Mouse (Mus musculus) left cerebral cortex, postnatal 10 days (tissue): ENCODE results near the gene Abr. TPM values are rescaled to one million over a fixed set of nuclear protein-coding genes. Genes with fewer than 3 reads are reported as not detected.

ENCODE experiments used
- DNase-seq, 2 experiments: peaks; one replicate each; pipeline ENCODE4 v3.0.0; 2021 to 2022; ENCODE audit warnings: low spot score in 2 of 2, mixed read lengths in 1 of 2; ENCODE audit errors: extremely low spot score in 1 of 2
- intact Hi-C: fragments of 180-260 bp; cut with DNase I; formaldehyde crosslinking; loops from one replicate; pipeline ENCODE4 v1.15.1; 2025
- total RNA-seq, 2 experiments: library from RNA; stranded (reverse); gene quantifications; 2 replicates each; pipeline ENCODE4 v1.2.3; 2021

The Abr gene
- total RNA-seq, 2 experiments from 2014 or later: 322 to 328 TPM

- intact Hi-C loops: no loop called here
- peak in 1 of 2 experiments; percentile 61 for DNase-seq
Measured at GRCm38 (mm10) chr11:76379921-76380544, 242.1 kb downstream of the Abr start.

- no peak for DNase-seq
- intact Hi-C loops: no loop called here
Measured at GRCm38 (mm10) chr11:76376425-76376824, 245.7 kb downstream of the Abr start.

- peak in 1 of 2 experiments; percentile 53 for DNase-seq
- intact Hi-C loops: no loop called here
Measured at GRCm38 (mm10) chr11:76374491-76375185, 247.5 kb downstream of the Abr start.

GRCm38 (mm10) chr11:76372534-76372933, 249.6 kb downstream of the Abr start:
- intact Hi-C loops: no loop called here
- no peak for DNase-seq

- DNase-seq: no peak
- intact Hi-C loops: no loop called here
Measured at GRCm38 (mm10) chr11:76372120-76372519, 250.0 kb downstream of the Abr start.

- no peak for DNase-seq
- intact Hi-C loops: no loop called here
Measured at GRCm38 (mm10) chr11:76370491-76370890, 251.6 kb downstream of the Abr start.

Other genes with a start within 250 kb of the Abr start
- gene Nxn, start 223.2 kb downstream of the Abr start, total RNA-seq: 10 to 100 TPM in 1 of 2 experiments, 1 to 10 TPM in 1; 8.5 to 13.2 TPM
- 10 to 100 TPM; 42.6 to 44.1 TPM for gene Timm22, start 215.4 kb downstream of the Abr start, total RNA-seq
- gene Bhlha9, start 50.2 kb upstream of the Abr start, total RNA-seq: 1 to 10 TPM; 4.1 to 4.8 TPM
- gene Trarg1, start 57.5 kb upstream of the Abr start, total RNA-seq: 1 to 10 TPM in 1 of 2 experiments, under 1 TPM in 1; 0.91 to 1.0 TPM
- 10 to 100 TPM; 45.6 to 46.0 TPM for gene Gosr1, start 141.3 kb upstream of the Abr start, total RNA-seq
- gene Cpd, start 224.7 kb upstream of the Abr start, total RNA-seq: 10 to 100 TPM; 70.3 to 75.0 TPM